Mouse (Mus musculus) embryonic facial prominence, embryonic 12.5 days (tissue): ENCODE data around the gene Atp13a3. TPM values are rescaled to one million over a fixed set of nuclear protein-coding genes. Genes with fewer than 3 reads are reported as not detected.
"Not testable (repeated sequence)": the region's sequence is repeated elsewhere in the genome, so short reads cannot be mapped to it uniquely, and the experiment has no call there.

ENCODE experiments used
- ATAC-seq: fragments of 200-750 bp; cut with Nextera tagmentation; 2 replicates; pipeline ENCODE4 v1.8.0; 2017; ENCODE audit not compliant: insufficient number of reproducible peaks, insufficient read depth, low FRiP score, low TSS enrichment
- H3K27ac ChIP-seq: fragments of 300-500 bp; sonication (generic); 2 replicates; pipeline ENCODE4 v1.5.1; 2016; ENCODE audit warnings: mild to moderate bottlenecking
- H3K27me3 ChIP-seq: fragments of 300-500 bp; sonication (generic); 2 replicates; pipeline ENCODE4 v1.6.1; 2016; ENCODE audit warnings: mild to moderate bottlenecking, moderate library complexity
- H3K36me3 ChIP-seq: fragments of 300-500 bp; sonication (generic); 2 replicates; pipeline ENCODE4 v1.6.1; 2016; ENCODE audit warnings: mild to moderate bottlenecking
- H3K4me1 ChIP-seq: fragments of 300-500 bp; sonication (generic); 2 replicates; pipeline ENCODE4 v1.6.1; 2016
- H3K4me2 ChIP-seq: fragments of 300-500 bp; sonication (generic); replicated peaks from 2 replicates; pipeline ENCODE4 v1.6.1; 2016; ENCODE audit warnings: mild to moderate bottlenecking, moderate library complexity
- H3K4me3 ChIP-seq: fragments of 300-500 bp; sonication (generic); 2 replicates; pipeline ENCODE4 v1.5.1; 2016; ENCODE audit warnings: mild to moderate bottlenecking
- H3K9ac ChIP-seq: fragments of 300-500 bp; sonication (generic); 2 replicates; pipeline ENCODE4 v1.6.1; 2016; ENCODE audit warnings: mild to moderate bottlenecking, moderate library complexity
- H3K9me3 ChIP-seq: fragments of 300-500 bp; sonication (generic); 2 replicates; pipeline ENCODE4 v1.6.1; 2016; ENCODE audit warnings: mild to moderate bottlenecking, moderate library complexity
- WGBS: fragments of 180-500 bp; shearing (Covaris S2); methylation state at CpG from one replicate; pipeline ENCODE4 v1.1.7; 2016; 5-methylcytosine and 5-hydroxymethylcytosine counted together
- polyA plus RNA-seq: library from polyadenylated mRNA; unstranded; fragments of >200 nt; fragmentation: Nextera tagmentation; extraction: Ambion mirVana; gene quantifications from 2 replicates; pipeline ENCODE4 v1.2.1, GENCODE M21; 2016

Atp13a3 gene
- polyA plus RNA-seq, 1 experiment from 2014 or later = 13.1 TPM

DNA sequence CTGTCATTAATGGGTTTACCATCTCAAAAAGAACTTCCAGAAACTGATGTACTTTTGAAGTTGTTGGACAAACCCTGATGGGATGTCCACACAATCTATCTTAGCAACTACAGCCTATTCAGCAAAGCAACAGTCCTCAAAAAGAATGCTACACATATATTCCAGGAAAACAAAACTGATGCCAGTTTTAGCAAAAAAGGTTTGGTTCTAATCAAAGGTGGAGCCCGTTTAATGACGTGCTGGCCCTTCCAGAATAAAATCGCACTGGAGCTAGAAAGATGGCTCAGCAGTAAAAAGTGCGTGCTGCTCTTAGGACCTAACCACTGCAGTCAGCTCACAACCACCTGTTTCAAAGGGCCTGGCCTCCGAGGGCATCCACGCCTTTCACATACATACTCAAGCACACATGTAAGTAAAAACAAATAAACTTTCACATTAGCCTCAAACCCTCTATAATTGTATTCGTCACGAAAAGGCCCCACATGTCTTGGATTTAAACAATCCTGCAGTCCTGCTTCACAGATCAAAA is 18.8 kb downstream of the Atp13a3 start:
- peaks cover 16% of the 10 kb centered on the region for H3K4me1 ChIP-seq
- H3K4me2 ChIP-seq = peak overlapping the region; percentile 95
- WGBS = 67% methylated on average over 8 of the region's 8 CpGs
- no peak overlapping the region for H3K27ac ChIP-seq
- H3K9ac ChIP-seq = no peak overlapping the region
- 0 out of 2 replicates have a peak, but pooled peaks cover 9% of the 10 kb centered on the region for H3K36me3 ChIP-seq
- H3K9me3 ChIP-seq = no peaks in the 10 kb centered on the region
- H3K27me3 ChIP-seq = no peaks in the 10 kb centered on the region
- H3K4me3 ChIP-seq = peak overlapping the region; percentile 97; the same call in 1 of the 2 replicates
- no peak for ATAC-seq

DNA sequence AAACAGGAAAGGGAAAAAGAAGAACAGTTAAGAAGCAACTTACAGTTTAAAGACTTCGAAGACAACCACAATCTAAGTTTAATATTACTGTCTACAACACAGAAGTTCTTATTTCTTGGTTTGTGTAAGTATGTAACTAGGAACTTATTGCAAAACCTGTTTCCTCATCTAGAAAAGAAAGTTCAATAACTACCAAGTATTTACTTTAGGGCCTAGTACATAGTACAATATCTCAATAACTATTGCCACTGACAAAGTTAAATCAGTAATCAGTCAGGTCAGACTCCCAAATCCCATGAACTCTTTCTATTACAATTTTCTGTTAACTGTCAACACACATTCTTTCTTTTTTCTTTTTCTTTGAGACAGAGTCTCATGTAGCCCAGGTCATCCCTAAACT is 20.2 kb downstream of the Atp13a3 start:
- ATAC-seq = no peak
- H3K9me3 ChIP-seq = no peaks in the 10 kb centered on the region
- WGBS = 100% methylated on average over 1 of the region's 1 CpGs
- peaks cover 16% of the 10 kb centered on the region for H3K4me1 ChIP-seq
- no peaks in the 10 kb centered on the region for H3K27me3 ChIP-seq
- H3K9ac ChIP-seq = no peak overlapping the region
- H3K27ac ChIP-seq = no peak overlapping the region
- no peak overlapping the region for H3K4me3 ChIP-seq
- 0 out of 2 replicates have a peak, but pooled peaks cover 9% of the 10 kb centered on the region for H3K36me3 ChIP-seq
- no peak overlapping the region for H3K4me2 ChIP-seq

DNA sequence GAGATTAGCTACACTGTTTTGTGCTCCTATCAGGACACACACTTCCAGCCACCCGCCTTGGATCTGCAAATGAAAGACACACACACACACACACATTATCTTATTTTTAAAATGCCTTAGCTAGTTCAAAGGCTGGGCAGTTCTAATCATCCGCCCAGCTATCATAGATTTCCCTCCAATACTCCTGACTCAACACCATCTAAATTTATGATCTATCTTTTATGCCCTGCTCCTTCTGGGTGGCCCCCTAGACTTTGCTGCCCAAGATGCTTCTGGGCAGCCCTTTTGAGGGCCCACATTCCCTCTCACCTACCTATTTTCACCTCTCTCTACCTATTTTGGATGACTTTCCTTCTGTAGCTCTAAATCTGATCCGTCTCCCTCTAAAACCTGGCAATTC is 29.5 kb downstream of the Atp13a3 start:
- 70% methylated on average over 3 of the region's 3 CpGs for WGBS
- no peak overlapping the region for H3K4me2 ChIP-seq
- no peak for ATAC-seq
- no peaks in the 10 kb centered on the region for H3K9me3 ChIP-seq
- H3K27ac ChIP-seq = no peak overlapping the region
- H3K4me3 ChIP-seq = no peak overlapping the region
- no peaks in the 10 kb centered on the region for H3K27me3 ChIP-seq
- no peak overlapping the region for H3K9ac ChIP-seq
- 0 out of 2 replicates have a peak, but pooled peaks cover 4% of the 10 kb centered on the region for H3K36me3 ChIP-seq
- no peaks in the 10 kb centered on the region for H3K4me1 ChIP-seq

DNA sequence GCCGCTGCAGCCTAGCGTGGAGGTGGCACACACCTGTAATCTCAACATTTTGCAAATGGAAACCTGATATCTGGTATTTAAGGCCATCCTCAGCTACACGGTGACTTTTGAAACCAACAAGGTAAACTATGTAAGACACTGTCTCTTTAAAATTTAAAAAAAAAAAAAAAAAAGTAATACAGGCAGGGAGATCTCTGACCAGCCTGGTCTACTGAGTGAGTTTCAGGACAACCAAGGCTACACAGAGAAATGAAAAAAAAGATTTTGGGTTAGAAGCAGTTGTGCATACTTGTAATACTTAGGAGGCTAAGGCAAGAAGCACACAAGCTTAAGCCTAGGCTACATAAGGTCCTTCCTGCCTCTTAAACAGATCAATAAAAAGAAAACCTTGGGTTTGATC is 30.8 kb downstream of the Atp13a3 start:
- Histone ChIP-seq H3K36me3 (0 out of 2 replicates have a peak, but pooled peaks cover under 1% of the 10 kb centered on the region), H3K9me3 (no peaks in the 10 kb centered on the region), H3K27ac (no peak overlapping the region), H3K4me2 (no peak overlapping the region), H3K4me1 (no peaks in the 10 kb centered on the region), H3K27me3 (no peaks in the 10 kb centered on the region), H3K4me3 (no peak overlapping the region), H3K9ac (no peak overlapping the region)
- ATAC-seq = no peak
- WGBS = 83% methylated on average over 3 of the region's 3 CpGs

DNA sequence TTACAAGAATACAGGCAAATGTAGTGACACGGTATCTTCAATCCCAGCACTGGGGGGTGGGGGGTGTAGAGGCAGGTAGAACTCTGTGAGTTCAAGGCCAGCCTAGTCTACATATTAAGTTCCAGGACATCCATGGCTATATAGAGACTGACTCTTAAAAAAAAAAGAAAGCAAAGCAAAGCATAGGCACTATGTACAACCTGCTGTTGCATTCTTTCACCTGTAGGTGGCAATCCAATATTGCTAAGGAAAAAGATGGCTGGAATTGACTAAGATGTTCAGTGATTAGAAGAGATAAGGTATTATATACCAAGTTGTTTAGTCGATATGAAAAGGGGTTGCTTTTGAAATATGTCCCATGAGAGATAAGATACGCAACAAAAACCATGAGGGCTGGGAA is 31.5 kb downstream of the Atp13a3 start:
- ATAC-seq = no peak
- Histone ChIP-seq H3K4me2 (no peak overlapping the region), H3K9me3 (no peaks in the 10 kb centered on the region), H3K9ac (no peak overlapping the region), H3K27ac (no peak overlapping the region), H3K27me3 (no peaks in the 10 kb centered on the region), H3K36me3 (no peaks in the 10 kb centered on the region), H3K4me3 (no peak overlapping the region), H3K4me1 (no peaks in the 10 kb centered on the region)
- WGBS = 76% methylated on average over 3 of the region's 3 CpGs

DNA sequence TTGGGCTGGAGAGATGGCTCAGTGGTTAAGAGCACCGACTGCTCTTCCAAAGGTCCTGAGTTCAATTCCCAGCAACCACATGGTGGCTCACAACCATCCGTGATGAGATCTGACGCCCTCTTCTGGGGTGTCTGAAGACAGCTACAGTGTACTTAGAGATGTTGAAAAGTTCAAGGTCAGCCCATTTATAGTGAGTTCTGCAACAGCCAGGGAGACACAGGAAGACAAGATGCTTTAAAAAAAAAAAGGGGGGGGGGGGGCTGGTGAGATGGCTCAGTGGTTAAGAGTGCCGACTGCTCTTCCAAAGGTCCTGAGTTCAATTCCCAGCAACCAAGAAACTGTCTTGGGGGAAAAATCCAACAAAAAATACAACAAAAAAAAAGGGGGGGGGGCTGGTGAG is 32.5 kb downstream of the Atp13a3 start:
- ATAC-seq, H3K4me2 ChIP-seq, H3K27ac ChIP-seq, H3K36me3 ChIP-seq, H3K27me3 ChIP-seq, H3K4me3 ChIP-seq, H3K4me1 ChIP-seq, H3K9me3 ChIP-seq, H3K9ac ChIP-seq: not testable (repeated sequence)
- 93% methylated on average over 3 of the region's 4 CpGs for WGBS

DNA sequence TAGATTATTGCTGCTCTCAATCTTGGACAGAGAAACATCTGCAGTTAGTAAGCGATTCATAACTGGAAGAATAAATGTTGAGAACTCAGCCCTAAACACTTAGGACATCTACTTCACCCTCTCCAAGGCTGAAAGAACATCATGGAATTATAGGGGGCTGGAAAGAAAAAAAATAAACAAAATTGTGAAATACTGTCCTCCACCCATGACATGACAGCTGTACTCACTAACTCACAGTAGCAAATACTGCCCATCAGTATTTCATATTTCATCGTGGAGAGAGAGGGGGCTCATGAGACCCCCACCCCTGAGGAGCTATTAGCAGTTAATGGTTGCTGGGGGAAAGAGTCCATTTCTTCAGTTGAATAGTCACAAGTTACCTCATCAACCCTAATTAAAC is 38.4 kb downstream of the Atp13a3 start:
- 80% methylated on average over 2 of the region's 2 CpGs for WGBS
- H3K9me3 ChIP-seq = no peaks in the 10 kb centered on the region

DNA sequence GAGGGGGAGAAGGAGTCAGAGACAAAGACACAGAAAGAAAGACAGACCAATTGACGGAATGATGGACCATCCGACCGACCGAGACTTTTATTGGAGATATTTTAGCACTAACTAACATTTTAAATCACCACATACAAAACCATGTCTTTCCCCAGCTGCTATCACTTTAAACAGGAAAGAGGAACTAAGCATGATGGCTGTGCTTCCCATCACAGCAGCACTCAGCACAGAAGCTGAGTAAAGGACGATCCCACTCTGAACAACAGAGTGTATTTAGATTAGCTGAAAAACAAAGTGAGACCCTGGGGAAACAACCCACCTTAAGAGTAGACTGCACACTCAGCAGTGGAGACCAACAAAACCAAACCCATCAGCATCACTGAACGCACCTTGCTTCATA is 41.2 kb downstream of the Atp13a3 start:
- WGBS = 90% methylated on average over 6 of the region's 6 CpGs
- Histone ChIP-seq H3K9me3 (no peaks in the 10 kb centered on the region), H3K4me2 (no peak overlapping the region), H3K27ac (no peak overlapping the region), H3K27me3 (no peaks in the 10 kb centered on the region), H3K36me3 (no peaks in the 10 kb centered on the region), H3K9ac (no peak overlapping the region), H3K4me3 (no peak overlapping the region), H3K4me1 (no peaks in the 10 kb centered on the region)
- no peak for ATAC-seq

More for the DNA sequence above, 38.4 kb downstream of the Atp13a3 start:
- Histone ChIP-seq H3K9ac (no peak overlapping the region), H3K36me3 (no peaks in the 10 kb centered on the region), H3K4me2 (no peak overlapping the region), H3K4me3 (no peak overlapping the region), H3K4me1 (no peaks in the 10 kb centered on the region), H3K27me3 (no peaks in the 10 kb centered on the region), H3K27ac (no peak overlapping the region)
- no peak for ATAC-seq

DNA sequence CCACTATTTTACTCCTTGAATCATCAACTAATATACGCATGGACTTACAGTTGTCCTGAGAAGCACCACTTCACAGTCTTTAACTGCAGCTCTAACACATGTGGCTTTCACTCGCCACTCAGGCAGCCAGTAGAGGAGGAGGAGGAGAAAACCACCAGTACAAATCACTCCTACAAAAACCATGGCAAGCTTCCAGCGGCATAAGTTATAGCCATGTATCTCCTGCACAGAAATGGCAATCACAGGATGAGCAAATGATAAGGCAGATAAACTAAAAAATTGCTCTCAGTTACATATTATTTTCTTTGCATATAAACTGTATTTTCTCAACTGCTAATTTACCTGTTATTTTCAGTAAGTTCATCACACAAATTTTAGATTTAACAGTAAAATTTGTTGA is 43.2 kb downstream of the Atp13a3 start:
- H3K4me2 ChIP-seq = no peak overlapping the region
- WGBS = 89% methylated on average over 3 of the region's 3 CpGs

DNA sequence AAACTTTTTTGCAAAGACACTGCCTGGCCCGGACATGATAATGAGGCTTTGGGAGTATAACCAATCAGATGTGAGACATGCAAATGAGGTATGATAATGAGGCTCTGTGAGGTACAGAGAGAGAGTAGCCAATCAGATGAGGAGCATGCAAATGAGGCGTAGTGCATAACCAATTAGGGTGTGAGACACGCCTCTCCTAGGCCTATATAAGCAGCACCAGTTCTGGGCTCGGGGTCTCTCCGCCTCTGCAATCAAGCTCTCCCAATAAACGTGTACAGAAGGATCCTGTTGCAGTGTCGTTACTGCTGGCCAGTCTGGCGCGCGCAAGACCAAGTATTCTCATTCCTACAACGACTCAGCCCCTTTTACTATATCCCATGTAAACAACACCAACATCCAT is 52.3 kb downstream of the Atp13a3 start:
- not testable (repeated sequence) for H3K4me3 ChIP-seq, H3K4me2 ChIP-seq, H3K4me1 ChIP-seq, H3K27ac ChIP-seq, H3K9ac ChIP-seq, ATAC-seq, H3K27me3 ChIP-seq, H3K9me3 ChIP-seq
- peaks cover 15% of the 10 kb centered on the region for H3K36me3 ChIP-seq
- 94% methylated on average over 11 of the region's 11 CpGs for WGBS

More for the DNA sequence above, 43.2 kb downstream of the Atp13a3 start:
- ATAC-seq = no peak
- H3K9ac ChIP-seq = no peak overlapping the region
- no peaks in the 10 kb centered on the region for H3K36me3 ChIP-seq
- no peaks in the 10 kb centered on the region for H3K9me3 ChIP-seq
- H3K27ac ChIP-seq = no peak overlapping the region
- H3K27me3 ChIP-seq = no peaks in the 10 kb centered on the region
- no peaks in the 10 kb centered on the region for H3K4me1 ChIP-seq
- H3K4me3 ChIP-seq = no peak overlapping the region

DNA sequence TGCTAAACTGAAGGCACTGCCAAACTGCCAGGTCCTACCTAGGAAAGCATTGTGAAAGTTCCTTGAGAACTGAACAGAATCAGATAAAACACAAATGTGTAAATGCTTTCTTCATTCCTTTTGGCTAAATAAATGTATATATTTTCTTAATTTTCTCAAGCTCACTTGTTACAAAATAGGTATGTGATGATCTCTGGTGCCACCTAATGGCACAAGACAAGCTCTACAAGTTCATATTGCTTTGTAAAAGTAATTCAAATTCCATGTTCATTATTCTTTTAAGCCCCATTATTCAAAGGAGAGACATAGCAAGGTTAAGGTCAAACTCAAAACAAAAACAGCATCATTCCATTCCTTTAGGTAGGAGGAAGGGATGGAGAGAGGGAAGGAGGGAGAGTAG is 91.5 kb downstream of the Atp13a3 start:
- ATAC-seq = no peak
- H3K27ac ChIP-seq = no peak overlapping the region
- H3K27me3 ChIP-seq = peaks cover 24% of the 10 kb centered on the region
- H3K4me2 ChIP-seq = no peak overlapping the region
- peaks cover 6% of the 10 kb centered on the region; the same call in 1 of the 2 replicates for H3K36me3 ChIP-seq
- no peak overlapping the region for H3K9ac ChIP-seq
- no peak overlapping the region for H3K4me3 ChIP-seq
- no peaks in the 10 kb centered on the region for H3K9me3 ChIP-seq
- peaks cover 6% of the 10 kb centered on the region for H3K4me1 ChIP-seq

DNA sequence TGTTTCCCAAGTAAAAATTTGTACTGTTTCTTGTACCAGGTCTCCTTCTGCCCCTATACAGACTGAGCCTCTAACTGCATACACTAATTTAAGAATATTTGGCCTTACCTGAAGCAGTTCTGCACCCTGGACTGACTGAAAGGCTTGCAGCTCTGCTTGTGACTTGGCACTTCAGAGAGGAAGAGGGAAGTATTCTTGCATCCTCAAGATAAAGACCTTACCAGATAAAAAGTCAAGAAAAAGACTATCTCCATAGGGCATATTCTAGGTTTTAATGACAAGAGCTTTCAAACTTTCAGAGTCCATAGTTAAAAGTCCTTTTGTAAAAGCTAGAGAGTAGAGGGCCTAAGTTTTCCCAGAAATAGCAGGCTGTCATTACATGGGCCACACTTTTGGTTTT is 95.1 kb downstream of the Atp13a3 start, which contains the start of gene Gp5:
Gene Gp5 (minus strand): TSS at position 133 of the 400 bp plus-strand sequence.
- no peak for ATAC-seq
- Histone ChIP-seq H3K4me3 (peak within 1 kb of the TSS; percentile 59), H3K9me3 (no peaks in the 10 kb centered on the region), H3K36me3 (peaks cover 5% of the 10 kb centered on the region; the same call in 1 of the 2 replicates), H3K27ac (no peak within 1 kb of the TSS), H3K9ac (0 out of 2 replicates have a peak within 1 kb of the TSS, but pooled peaks have one; percentile 19), H3K27me3 (peaks cover 55% of the 10 kb centered on the region), H3K4me1 (peaks cover 15% of the 10 kb centered on the region), H3K4me2 (peak within 1 kb of the TSS; percentile 100)
